In genomic region chr9:102717886-102718643, GRCm38 (mm10) we compare ENCODE assay signal across 8 mouse cellular contexts. TPM values are rescaled to one million over a fixed set of nuclear protein-coding genes. Genes with fewer than 3 reads are reported as not detected.
DNase-seq lines count a peak whose midpoint lies in the region; TF ChIP-seq lines count a peak whose summit lies in the region.

No protein-coding gene starts in this region.

- DNase-seq in cerebellum, adult 11-12 months, result peak; percentile 74
- peak; percentile 94 for DNase-seq in forelimb bud, embryonic 11.5 days (ENCODE audit: low read depth, low spot score)
- DNase-seq in heart, postnatal 4 days, result peak; percentile 93
- DNase-seq in layer of hippocampus, adult 8-10 months (ENCODE audit: low spot score in 2 of 2), result peak; percentile 66 to 69
- DNase-seq in lung, adult 2 months, result peak; percentile 89
- DNase-seq in ovary, postnatal 10 days (ENCODE audit: low spot score), result peak; percentile 56
- DNase-seq in yolk sac, embryonic 10.5 days (ENCODE audit: low spot score), result peak; percentile 87

- under 1% methylated on average over 52 of the region's 52 CpGs for WGBS in lung, adult 2 months

- no peak for TF ChIP-seq CTCF in E14TG2a.4 (conservative IDR thresholded peaks at IDR 0.05; ENCODE audit: low read length)
- no peak for TF ChIP-seq CTCF in lung, adult 2 months (IDR thresholded peaks at IDR 0.05; ENCODE audit: insufficient read depth, low read length)

- peaks cover 85% of the 10 kb centered on the region for H3K4me1 ChIP-seq in E14TG2a.4 (replicated peaks; ENCODE audit: low read depth, low read length)
- peaks cover 17% of the 10 kb centered on the region for H3K4me1 ChIP-seq in lung, adult 2 months (ENCODE audit: control insufficient read depth, insufficient read depth, low read length)

- peak; percentile 51 for TF ChIP-seq POLR2A in lung, adult 2 months (IDR thresholded peaks at IDR 0.05; ENCODE audit: borderline replicate concordance, extremely low read depth, low read depth, low read length)

- H3K4me3 ChIP-seq in E14TG2a.4 (replicated peaks; ENCODE audit: low read length), result peak overlapping the region; percentile 97
- H3K4me3 ChIP-seq in lung, adult 2 months (replicated peaks; ENCODE audit: extremely low read depth, low read depth, low read length), result peak overlapping the region; percentile 73

- no peaks in the 10 kb centered on the region for H3K9me3 ChIP-seq in E14TG2a.4 (ENCODE audit: low read length)

- H3K27me3 ChIP-seq in E14TG2a.4 (ENCODE audit: insufficient read depth, low read length), result no peaks in the 10 kb centered on the region

- peaks cover 32% of the 10 kb centered on the region for H3K36me3 ChIP-seq in E14TG2a.4 (ENCODE audit: insufficient read depth, low read length)

RNA-seq across cellular contexts. Expression of gene Amotl2, which starts 1.6 kb away (rescaled TPM):
- total RNA-seq in heart, postnatal 4 days (2021), result 10 to 100 TPM; 90.0 to 91.6 TPM
- 10 to 100 TPM; 17.3 to 22.8 (median 20.6) TPM for total RNA-seq in layer of hippocampus, adult 8-10 months (2022)
- 82.6 and 101 TPM in 2 replicates for polyA plus RNA-seq in lung, adult 2 months (2012; rRNA removed)

Comparison
In these comparisons a context has a peak if more than half of its experiments do, and no peak if none do; other contexts are left out.
1. Peak in every context shown above with its lines: DNase-seq and H3K4me3 ChIP-seq.